12 mouse cellular contexts compared by ENCODE assay signal in genomic region chr1:21419370-21419769, GRCm38 (mm10). TPM values are rescaled to one million over a fixed set of nuclear protein-coding genes. Genes with fewer than 3 reads are reported as not detected.
A peak's percentile ranks its signal among the peaks of the same experiment; 100 is the strongest.
DNase-seq lines count a peak whose midpoint lies in the region; TF ChIP-seq lines count a peak whose summit lies in the region.
"Had no signal": no experiment of that assay in that cellular context is flagged by ENCODE, and none has a peak within 500 bp of the region (broad histone marks: within the 10 kb centered on the region; RNA-seq: fewer than 3 reads in every experiment).

No protein-coding gene starts in this region.

- no peaks in the 10 kb centered on the region for H3K27me3 ChIP-seq in CH12.LX (replicated peaks)
- H3K27me3 ChIP-seq: liver, embryonic 15.5 days had no signal

- no peaks in the 10 kb centered on the region for H3K79me2 ChIP-seq in CH12.LX (replicated peaks; ENCODE audit: control insufficient read depth, extremely low read depth, insufficient read depth, poor library complexity, severe bottlenecking)

- H3K4me2 ChIP-seq in CH12.LX (ENCODE audit: insufficient read depth, low read depth, poor library complexity, severe bottlenecking), result no peak overlapping the region
- H3K4me2 ChIP-seq: liver, embryonic 15.5 days had no signal

- in situ Hi-C loops in CH12.LX (cut with MboI; ENCODE audit: low pct_ligation_motif_present, low pct_unique_long_range_greater_than_20kb, low sequenced_read_pairs), result loop anchor here (5.0 to 10.0 kb wide), 2 partner anchors 553 to 845 kb away; no protein-coding TSS in a partner anchor

- no peaks in the 10 kb centered on the region for H3K9me3 ChIP-seq in CH12.LX (replicated peaks; ENCODE audit: low read length)
- H3K9me3 ChIP-seq: liver, embryonic 15.5 days had no signal

- TF ChIP-seq EP300 in CH12.LX (IDR thresholded peaks at IDR 0.05; ENCODE audit: low read length), result no peak

- H3K4me3 ChIP-seq in CH12.LX (replicated peaks in 1 of 3; ENCODE audit: low read depth in 2 of 3, low read length in 2 of 3, poor library complexity in 1 of 3), result no peak overlapping the region
- H3K4me3 ChIP-seq: liver, embryonic 15.5 days; myocyte had no signal

- peak; percentile 20 for DNase-seq in gastrocnemius, adult 18-20 months (ENCODE audit: low spot score)
- DNase-seq in gastrocnemius, postnatal 4 days (ENCODE audit: low spot score in 2 of 2), result no peak
- peak; percentile 13 to 45 for DNase-seq in layer of hippocampus, postnatal 10 days (ENCODE audit: low spot score in 2 of 2)
- DNase-seq in layer of hippocampus, adult 9-10 months (ENCODE audit: low spot score), result no peak
- peak; percentile 17 for DNase-seq in CH12.LX (ENCODE audit: extremely low read depth)
- peak; percentile 22 to 27 for DNase-seq in kidney, postnatal 4 days
- DNase-seq in yolk sac, embryonic 10.5 days (ENCODE audit: low spot score), result no peak
- DNase-seq in adrenal gland, postnatal 10 days, result no peak

- TF ChIP-seq POLR2A in CH12.LX (IDR thresholded peaks at IDR 0.05; ENCODE audit: low read depth, low read length), result no peak

- H3K27ac ChIP-seq in CH12.LX (ENCODE audit: insufficient read depth, low read depth), result no peak overlapping the region
- H3K27ac ChIP-seq: liver, embryonic 15.5 days had no signal

- peaks cover 0 to 6% of the 10 kb centered on the region in 2 experiments; a peak in 1 of 4 replicates for H3K4me1 ChIP-seq in CH12.LX (ENCODE audit: control insufficient read depth in 1 of 2, insufficient read depth in 2 of 2)
- H3K4me1 ChIP-seq: liver, embryonic 15.5 days had no signal

- peak in 1 of 2 experiments; percentile 53; a peak in 2 of 4 replicates for TF ChIP-seq CTCF in CH12.LX (conservative IDR thresholded peaks at IDR 0.05 in 1 of 2, IDR thresholded peaks at IDR 0.05 in 1 of 2; ENCODE audit: low read depth in 2 of 2, low read length in 2 of 2)

- H3K36me3 ChIP-seq in CH12.LX (replicated peaks in 1 of 2; ENCODE audit: control insufficient read depth in 1 of 2, insufficient read depth in 1 of 2, low read length in 1 of 2), result no peaks in the 10 kb centered on the region
- H3K36me3 ChIP-seq: liver, embryonic 15.5 days had no signal

- no peak overlapping the region for H3K9ac ChIP-seq in CH12.LX (ENCODE audit: insufficient read depth, low read depth)
- H3K9ac ChIP-seq: liver, embryonic 15.5 days had no signal

- peak; percentile 18 for TF ChIP-seq RAD21 in CH12.LX (IDR thresholded peaks at IDR 0.05; ENCODE audit: low read depth, low read length)

- dilution Hi-C loops in CH12.LX (cut with MboI; ENCODE audit: extremely low pct_ligation_motif_present, extremely low pct_unique_long_range_greater_than_20kb, low sequenced_read_pairs), result no loop called here

TF ChIP-seq in CH12.LX, 34 proteins besides CTCF, POLR2A, EP300 and RAD21:
- peak; percentile 27 for TF ChIP-seq SMC3 (IDR thresholded peaks at IDR 0.05; ENCODE audit: low read depth, low read length)
- no peak for TF ChIP-seq ELF1 (IDR thresholded peaks at IDR 0.05; ENCODE audit: low read depth, low read length)

RNA-seq across cellular contexts. Expression of gene Khdc1b, which starts 36.0 kb away (rescaled TPM):
- not detected for total RNA-seq in gastrocnemius, adult 18-20 months (2021)
- not detected for total RNA-seq in gastrocnemius, postnatal 4 days (2021)
- total RNA-seq in layer of hippocampus, postnatal 10 days (2021), result not detected
- not detected in 2 replicates for total RNA-seq in CH12.LX (2012; rRNA removed)
- total RNA-seq in CH12.LX (2014; rRNA removed), result not detected in 2 replicates
- polyA plus RNA-seq in CH12.LX (2012; ENCODE audit: insufficient read length, low read depth), result not detected in 2 replicates
- total RNA-seq in adrenal gland, postnatal 10 days (2021), result under 1 TPM in 1 of 2 experiments, not detected in 1; 0.12 TPM
- total RNA-seq: common myeloid progenitor, adult 5-6 weeks; granulocyte monocyte progenitor cell, adult 5-6 weeks had no signal
- polyA plus RNA-seq: liver, embryonic 15.5 days; myocyte had no signal

RNA-seq across cellular contexts. Expression of gene Khdc1c, which starts 51.2 kb away (rescaled TPM):
- not detected for total RNA-seq in gastrocnemius, adult 18-20 months (2021)
- total RNA-seq in gastrocnemius, postnatal 4 days (2021), result not detected
- not detected for total RNA-seq in layer of hippocampus, postnatal 10 days (2021)
- not detected in 2 replicates for total RNA-seq in CH12.LX (2012; rRNA removed)
- not detected in 2 replicates for total RNA-seq in CH12.LX (2014; rRNA removed)
- not detected in 2 replicates for polyA plus RNA-seq in CH12.LX (2012; ENCODE audit: insufficient read length, low read depth)
- not detected for total RNA-seq in adrenal gland, postnatal 10 days (2021)
- total RNA-seq: common myeloid progenitor, adult 5-6 weeks; granulocyte monocyte progenitor cell, adult 5-6 weeks had no signal
- polyA plus RNA-seq: liver, embryonic 15.5 days; myocyte had no signal

Comparison
In these comparisons a context has a peak if more than half of its experiments do, and no peak if none do; other contexts are left out.
1. DNase-seq: peak in gastrocnemius, adult 18-20 months (single experiment), layer of hippocampus, postnatal 10 days (2 of 2), CH12.LX (single experiment) and kidney, postnatal 4 days (2 of 2); none in gastrocnemius, postnatal 4 days (0 of 2), layer of hippocampus, adult 9-10 months (single experiment), yolk sac, embryonic 10.5 days (single experiment) and adrenal gland, postnatal 10 days (single experiment).